Mouse (Mus musculus) lung, postnatal 25 days (tissue): ENCODE measurements around the gene Cenpf.
"Not testable (repeated sequence)": the region's sequence is repeated elsewhere in the genome, so short reads cannot be mapped to it uniquely, and the experiment has no call there.

Source experiments
- DNase-seq: peaks from one replicate; pipeline ENCODE4 v3.0.0; 2022; ENCODE audit warnings: low spot score

The Cenpf gene

DNA sequence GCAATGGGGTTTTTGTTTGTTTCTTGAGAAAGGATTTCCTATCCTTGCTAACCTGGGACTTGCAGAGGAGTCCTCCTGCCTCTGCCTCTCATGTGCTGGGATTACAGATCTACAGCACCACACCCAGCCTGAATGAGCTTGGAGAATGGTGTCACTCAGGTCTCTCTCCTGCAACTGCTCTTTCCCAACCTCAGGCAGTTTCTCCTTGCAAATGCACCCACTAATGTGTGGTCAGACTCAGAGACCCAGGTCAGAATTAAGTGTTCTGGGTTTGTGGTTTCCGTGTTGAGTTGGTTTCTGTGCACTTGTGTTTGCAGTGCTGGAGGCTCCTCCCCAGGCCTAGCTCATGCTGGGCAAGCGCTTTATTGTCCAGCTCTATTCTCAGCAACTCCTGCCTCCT is 6.5 kb upstream of the Cenpf start:
- no peak for DNase-seq

DNA sequence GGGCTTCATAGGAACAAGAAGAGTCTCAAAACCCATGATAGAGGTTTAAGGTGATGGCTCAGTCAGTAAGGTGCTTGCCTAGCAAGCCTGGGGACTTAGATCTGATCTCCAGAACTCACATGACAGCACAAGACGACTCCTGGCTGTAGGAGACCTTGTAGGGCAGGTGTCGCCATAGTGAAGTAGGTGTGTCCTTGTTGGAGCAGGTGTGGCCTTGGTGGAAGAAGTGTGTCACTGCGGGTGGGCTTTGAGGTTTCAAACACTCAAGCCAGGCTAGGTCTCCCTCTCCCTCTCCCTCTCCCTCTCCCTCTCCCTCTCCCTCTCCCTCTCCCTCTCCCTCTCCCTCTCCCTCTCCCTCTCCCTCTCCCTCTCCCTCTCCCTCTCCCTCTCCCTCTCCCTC is 4.6 kb upstream of the Cenpf start:
- not testable (repeated sequence) for DNase-seq

DNA sequence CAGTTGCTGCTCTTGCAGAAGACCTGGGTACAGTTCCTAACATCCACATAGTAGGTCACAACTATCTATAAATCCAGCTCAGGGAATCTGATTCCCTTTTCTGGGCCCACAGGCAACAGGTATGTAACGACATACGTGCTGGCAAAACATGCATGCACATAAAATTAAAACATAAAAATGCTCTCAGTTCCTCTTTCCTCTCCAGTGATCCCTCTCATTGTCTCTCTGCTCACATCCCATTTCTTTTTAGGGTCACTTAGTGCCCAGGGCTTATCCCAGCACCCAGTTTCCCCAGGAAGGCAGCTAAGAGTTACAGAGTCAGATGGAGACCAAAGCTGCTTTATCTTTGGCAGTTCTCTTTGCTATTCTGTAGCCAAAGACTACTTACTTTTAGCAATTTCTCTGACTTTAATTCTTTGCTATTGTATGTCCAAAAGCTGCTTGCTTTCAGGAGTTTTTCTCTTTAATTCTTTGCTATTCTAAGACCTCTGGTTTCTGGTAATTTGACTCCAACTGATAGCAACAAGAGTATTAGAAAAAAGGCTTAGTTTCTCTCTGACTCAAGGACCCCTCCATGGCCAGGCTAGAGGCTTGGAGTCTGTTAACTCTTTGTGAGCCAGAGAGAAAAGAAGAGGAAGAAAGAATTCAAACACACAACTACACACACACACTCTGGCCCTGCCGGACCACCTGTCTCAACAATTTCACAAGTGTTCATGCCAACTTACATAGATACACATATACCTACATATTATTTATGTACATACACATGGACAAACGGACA is 1.4 kb upstream of the Cenpf start:
- no peak for DNase-seq

DNA sequence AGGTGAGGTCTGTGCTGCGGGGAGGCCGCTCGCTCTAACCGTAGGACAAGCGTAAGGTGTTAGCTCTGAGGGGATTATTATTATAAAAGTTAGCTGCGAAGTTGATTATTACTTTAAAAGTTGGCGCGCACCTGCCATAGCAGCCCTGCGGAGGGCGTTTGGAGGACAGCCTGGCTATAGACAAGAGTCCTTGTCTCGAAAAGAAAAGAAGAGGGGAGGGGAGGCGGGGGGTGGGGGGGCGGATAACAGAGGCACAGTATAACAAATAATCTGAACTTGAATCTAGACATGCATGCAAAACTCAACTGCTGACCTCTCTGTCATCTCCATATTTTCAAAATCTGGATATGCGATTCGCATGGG is 483 bp upstream of the Cenpf start:
- DNase-seq, result no peak

DNA sequence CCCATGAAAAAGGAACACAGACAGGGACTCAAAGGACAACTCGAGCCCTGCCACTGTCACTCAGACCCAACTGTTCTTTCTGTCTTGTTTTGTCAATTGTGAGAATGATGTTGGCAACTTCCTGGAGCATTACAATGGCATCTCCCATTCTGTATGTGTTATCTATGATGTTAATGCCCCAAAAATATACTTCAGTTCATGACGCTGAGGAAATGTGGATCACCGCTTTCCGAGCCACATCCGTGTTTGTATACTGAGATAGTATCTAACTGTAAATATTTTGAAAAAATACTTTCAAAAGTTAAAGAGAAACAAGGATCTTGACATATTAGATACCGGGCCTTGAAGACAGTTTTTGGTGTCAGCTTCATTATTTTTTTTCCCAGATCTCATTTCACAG is 1.9 kb downstream of the Cenpf start:
- DNase-seq, result no peak

DNA sequence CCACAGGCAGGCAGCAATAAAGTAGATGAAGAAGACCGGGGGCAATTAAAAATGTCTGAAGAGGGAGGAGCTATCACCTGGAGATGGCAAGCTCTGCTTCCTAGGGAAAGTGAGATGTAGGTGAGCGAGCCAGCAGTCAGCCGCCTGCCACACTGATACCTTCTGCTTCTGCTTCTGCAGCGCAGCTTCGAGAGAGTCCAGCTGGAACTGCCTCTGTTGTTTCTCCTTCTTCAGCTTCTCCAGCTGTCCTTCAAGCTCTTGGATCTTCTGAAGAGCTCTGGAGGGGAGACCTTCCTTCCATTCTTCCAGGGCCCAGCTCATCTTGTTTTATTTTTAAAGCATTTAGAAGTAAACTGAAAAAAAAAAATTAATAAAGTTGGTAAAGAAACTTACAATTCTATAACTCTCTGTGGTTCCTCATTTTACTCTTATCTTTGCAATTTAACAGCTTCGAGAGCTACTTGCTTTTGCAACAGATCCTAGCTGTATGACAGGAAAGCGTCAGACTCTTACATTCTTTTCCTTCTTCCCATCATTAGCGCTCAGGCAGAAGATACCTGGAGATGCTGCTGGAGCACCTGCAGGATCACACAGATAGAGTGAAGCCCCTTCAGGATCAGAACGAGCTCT is 3.0 kb downstream of the Cenpf start:
- no peak for DNase-seq

DNA sequence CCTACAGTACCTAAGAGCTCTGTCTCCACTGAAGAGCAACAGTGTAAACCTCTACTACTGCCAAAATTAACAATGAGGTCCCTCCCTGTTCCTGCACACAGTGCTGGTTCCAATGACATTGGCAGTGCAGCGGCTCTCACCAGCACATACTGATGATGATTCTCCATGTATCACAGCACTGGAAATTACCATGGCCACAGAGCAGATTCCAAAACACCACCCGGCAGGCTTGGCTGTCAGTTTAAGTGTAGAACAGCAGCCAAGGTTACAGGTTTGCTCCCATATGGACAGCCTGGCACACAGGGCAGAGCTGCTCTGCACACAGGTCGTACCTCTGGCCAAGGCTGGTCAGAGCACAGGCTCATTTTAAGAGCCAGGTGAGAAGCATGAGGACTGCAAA is 8.3 kb downstream of the Cenpf start:
- DNase-seq, result no peak

DNA sequence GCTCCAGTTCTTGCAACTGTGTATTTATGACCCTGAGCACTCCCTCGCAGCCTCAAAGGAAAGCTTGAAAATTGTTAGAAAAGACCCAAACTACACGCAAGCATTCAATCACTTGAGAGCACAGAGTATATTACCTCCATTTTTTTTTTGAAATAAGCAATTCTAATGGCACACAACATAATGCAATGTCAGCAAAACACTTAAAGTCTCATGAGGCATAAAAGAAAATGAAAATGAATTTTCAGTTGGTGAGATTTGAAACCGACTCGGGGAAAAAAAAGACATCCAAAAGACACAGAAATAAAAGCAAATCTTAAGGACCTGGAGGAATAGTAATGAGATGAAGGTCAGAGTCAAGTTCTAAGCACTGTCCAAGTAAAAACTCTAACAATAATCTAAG is 11.9 kb downstream of the Cenpf start:
- no peak for DNase-seq

DNA sequence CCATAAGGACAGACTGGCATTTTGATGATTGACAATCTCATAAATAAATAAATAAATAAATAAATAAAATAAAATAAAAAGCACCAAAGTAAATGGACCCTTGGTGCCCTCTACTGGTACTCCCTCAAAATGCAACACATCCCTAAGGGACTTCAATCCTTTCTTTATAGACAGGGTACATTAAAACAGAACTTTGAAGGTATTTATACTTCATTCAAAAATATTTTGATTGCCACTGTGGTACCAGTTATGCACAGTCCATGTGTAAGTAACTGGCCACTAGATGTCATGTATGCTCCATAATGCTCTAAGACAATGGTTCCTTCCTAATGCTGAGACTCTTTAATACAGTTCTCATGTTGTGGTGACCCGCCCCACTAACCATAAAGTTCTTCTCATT is 12.5 kb downstream of the Cenpf start:
- peak; percentile 34 for DNase-seq

DNA sequence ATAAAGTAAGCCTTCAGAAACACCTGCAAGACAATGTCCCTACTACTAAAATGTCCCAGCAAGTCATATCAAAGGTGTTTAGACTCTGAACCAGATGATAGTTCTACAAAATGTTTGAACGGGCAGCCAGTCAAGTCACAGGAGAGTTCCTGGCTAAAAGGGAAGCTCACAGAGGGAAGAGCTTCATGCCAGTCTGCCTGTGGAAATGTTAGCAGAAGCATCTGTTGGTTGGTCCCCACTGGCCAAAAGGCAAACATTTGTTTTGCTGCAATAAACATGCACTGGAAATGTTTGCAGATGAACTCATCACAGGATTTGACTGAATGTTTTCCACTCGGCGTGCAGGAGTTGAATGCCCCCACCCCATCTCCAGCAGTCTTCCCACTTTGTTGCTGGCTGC is 21.9 kb downstream of the Cenpf start:
- DNase-seq, result no peak

DNA sequence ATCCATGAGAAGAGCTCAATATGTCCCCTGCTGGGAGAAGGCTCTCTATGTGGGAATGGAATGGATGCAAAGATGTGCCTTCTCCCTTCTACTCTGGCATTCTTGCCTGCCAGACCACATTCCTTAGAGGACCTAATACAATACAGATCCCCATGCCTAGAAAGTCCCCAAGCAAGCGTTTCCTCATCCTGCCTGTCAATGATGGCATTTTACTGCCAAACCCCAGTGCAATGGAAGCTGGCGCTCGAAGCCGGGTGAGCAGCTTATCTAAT is 23.1 kb downstream of the Cenpf start:
- no peak for DNase-seq

DNA sequence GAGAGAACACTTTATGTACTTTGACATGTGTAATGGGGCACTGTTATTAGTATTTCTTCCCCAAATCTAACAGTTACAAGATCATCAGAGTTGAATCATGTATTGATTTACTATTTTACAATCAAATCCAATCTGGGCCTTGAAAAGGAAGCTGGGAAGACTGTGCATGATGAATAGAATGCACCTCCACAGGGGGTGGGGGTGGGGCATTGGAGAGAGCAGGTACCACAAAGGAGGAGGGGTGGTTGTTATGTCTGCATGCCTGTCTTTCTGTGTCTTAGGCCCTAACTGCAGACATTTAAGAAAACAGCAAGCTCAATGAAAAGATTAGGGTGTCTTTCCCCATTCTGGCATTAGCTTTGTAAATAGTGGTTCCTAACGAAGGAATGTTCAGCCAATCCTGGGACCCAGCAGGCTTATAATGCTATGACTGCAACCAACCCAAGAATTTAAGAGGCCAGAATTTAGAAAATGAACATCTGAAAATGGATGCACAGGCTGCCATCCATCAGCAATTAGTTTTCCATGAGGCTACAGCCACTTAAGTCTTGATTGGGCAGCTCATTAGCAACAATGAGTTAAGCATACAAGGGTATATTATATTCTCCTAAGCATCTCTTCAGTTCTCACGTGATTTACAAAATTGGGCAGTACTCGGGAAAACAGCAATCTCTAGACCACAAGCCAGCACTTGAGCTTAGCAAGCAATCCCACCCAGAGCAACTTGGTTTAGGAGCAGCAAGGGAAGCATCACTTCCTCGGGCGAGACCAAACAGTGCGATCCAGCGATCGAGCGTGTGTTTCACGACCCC is 23.6 kb downstream of the Cenpf start:
- DNase-seq, result no peak

DNA sequence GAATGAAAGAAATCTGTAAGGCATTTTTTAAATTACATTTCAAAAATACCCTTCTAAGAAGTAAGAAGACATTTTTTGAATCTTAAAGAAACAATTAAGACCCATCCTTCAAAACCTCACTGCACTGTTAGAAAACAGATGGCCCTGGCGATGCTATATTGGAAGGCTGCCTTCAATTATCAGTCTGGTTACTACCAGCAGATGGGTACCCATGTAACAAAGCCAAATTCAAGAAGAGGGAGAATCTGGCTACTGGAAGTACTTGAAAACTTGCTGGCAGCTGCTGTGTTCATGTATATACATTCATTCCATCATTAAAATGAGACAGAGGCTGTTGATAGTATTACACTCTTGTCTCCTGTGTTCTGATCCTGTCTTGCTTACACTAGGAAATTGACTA is 24.4 kb downstream of the Cenpf start:
- DNase-seq, result no peak

DNA sequence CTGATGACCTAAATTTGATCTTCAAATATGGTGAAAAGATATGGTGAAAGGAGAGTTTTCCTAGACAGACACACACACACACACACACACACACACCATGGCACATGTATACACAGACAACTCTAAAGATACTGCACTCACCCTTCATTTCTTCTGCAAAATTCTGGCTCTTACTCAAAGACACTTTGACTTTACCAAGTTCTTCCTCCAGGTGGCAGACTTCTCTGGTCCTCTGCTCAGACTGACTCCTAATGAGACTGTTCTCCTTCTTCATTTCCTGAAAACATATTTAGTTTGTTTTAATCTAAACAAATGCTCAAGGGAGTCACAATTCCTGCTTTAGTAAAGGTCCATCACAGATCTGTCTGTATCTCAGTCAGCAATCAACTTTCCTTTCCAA is 26.0 kb downstream of the Cenpf start:
- DNase-seq, result peak; percentile 33

DNA sequence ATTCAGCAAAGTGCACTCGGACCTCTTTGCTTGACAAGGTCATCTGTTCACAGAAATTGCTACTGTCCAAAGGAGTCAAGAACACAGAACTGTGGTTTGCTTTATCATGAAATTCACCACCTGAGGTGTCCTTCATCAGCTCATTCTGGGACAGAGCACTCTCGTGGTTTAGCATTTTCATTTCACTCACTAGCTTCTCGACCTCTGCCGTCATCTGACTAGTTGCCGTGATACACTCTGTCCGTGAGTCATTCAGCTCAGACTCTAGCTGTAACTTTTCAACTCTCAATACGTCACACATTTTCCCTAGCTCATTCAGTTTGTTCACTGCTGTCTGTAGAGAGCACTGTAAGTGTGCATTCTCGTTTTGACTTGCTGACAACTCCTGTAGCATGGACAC is 30.5 kb downstream of the Cenpf start:
- DNase-seq, result no peak

DNA sequence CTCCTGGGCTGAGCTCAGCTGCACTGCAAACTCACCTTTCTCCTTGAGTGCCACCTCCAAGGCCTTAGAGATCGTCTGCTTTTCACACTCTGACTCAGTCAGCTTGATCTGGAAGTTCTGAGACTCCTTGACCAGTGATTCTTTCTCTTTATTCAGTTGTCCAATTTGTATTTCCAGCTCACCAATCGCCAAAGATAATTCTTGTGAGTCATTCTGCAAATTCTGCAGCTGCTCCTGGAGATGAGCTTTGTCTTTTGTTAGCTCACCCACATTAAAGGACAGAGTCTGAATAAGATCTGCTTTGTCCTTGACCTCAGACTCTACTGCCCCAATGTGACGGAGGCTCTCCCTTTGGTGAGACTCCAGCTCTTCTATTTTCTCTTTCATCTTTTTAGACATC is 34.1 kb downstream of the Cenpf start:
- no peak for DNase-seq

DNA sequence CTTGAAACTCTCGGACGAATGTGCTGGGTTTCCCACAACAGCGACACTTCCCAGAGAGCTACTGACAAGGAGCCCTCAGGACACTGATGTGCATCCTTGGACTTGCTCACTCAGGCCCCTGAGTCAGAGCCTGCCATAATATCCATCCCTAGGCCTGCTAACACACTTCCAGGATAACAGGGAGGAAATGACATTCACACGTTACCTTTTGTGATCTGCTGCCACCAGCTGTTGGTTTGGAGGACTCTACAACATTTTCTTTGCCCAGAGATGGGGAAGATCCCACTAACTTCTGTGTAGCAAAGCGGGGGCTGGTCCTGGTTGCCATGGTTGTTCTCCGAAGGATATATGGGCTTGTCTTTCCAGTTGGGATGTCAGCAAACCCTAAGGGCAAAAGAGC is 41.3 kb downstream of the Cenpf start:
- DNase-seq, result no peak

DNA sequence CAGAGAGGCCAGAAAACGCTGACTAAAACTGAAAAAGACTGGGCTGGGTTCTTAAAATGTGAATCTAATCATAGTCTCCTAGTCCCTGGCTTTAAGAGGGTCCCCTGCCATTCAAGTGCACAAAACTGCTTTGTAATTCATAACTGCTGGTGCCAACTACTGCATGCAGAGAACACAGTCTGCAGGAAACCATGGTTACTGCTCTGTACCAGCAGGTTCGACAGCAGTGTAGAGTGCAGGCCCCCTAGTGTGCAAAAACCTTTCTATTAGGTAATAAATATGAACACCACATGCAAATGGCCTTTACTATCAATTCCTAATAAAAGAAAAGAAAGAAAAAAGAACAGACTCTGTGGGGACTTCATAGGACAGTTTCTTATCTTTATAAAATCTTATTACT is 42.5 kb downstream of the Cenpf start:
- DNase-seq, result no peak

DNA sequence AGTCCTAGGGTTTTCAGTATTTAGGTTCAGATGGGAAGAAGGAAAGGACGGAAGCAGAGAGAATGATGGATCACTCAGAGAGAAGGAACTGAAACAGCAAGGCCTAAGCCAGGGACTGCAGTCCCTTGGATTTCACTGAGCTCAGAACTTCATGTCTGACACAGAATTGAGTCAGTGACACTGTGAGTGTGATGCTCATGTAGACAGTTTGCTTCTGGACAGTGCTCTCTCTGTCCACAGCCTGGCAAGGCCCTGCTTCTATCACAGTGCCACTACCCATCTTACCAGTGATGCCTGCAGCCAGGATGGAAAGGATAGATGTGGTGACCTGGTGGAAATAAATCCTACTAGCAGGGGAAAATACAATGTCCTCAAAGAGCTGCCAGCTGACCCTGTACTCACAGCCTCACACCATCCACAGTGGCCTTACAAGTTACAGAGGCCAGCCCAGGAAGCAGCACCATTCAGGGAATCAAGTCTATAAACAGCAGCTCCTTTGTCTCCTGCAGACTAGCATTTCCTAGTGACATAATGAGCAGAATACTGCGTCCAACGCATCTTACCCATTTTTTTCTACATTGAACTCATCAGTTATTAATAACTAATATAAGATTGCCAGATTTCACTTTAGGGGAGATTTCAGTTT is 43.1 kb downstream of the Cenpf start:
- no peak for DNase-seq

DNA sequence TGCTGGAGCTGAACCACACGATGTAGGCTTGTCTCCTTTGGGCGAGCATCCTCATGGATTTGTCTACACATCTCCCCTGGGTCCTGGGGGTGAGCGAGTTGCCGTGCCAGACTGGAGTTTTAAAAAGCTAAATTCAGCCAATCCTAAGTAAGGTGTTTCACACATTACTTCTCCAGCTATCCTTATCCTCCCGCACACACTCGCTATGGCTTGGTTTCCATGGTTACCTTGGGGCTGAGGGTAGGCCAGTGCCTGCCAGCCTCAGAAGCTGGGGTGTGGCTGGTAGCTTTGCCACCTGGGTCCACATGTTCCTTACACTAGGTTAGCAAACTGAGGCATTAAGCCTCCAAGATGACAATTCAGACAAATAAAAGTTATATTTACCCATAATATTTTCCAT is 48.3 kb downstream of the Cenpf start:
- no peak for DNase-seq

DNA sequence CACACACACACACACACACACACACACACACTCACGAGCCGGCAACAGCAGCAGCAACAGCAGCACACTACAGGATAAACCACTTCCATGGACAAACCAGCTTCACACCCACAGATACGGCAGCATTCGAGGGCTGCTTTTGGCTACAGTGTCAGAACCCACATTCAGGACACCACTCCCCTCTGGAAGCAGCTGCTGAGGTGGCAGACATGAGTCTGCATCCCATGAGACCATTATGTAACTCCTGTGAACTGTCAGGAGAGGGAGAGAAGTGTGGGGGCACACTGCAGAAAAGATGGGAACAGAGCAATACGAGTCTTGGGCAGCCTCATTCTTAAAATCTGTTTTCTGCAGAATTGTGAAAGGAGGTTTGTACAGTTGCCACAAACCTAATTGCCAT is 54.1 kb downstream of the Cenpf start:
- no peak for DNase-seq

DNA sequence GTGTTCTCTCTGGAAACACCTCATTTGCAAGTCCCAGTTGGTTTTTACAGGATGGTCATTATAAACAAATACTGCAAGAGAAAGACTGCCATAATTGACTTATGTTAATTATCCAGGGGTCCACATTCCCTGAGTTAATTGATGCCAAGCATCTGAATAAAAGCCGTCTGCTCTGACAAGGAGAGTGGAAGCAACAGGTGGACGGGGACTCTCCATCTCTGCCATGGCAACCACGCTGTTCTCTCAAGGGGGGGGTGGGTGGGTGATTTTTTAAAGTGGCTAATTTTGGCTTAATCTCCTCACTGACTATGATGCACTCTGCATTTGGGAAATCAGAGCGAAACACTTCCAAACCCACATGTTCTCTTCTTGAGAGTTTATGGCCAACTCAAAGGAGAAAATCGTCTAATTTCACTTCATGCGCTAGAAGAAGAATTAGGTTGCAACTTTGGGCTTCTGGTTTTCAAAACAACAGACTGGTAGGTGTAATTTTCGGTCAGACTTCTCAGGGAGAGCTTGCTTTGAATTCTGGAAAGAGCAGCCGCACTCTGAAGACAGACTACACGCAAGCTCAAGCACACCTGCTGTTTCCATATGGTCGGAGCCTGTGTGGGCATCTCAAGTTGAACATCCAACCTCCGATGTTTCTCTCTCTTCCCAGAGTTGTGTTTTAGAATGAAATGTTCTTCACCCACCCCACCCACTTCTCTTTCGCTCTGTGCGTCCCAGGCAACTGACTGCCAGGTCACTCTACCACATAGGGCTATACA is 55.8 kb downstream of the Cenpf start:
- no peak for DNase-seq
